Comparison of ENCODE assay signal across 22 mouse cellular contexts in the genomic region with DNA sequence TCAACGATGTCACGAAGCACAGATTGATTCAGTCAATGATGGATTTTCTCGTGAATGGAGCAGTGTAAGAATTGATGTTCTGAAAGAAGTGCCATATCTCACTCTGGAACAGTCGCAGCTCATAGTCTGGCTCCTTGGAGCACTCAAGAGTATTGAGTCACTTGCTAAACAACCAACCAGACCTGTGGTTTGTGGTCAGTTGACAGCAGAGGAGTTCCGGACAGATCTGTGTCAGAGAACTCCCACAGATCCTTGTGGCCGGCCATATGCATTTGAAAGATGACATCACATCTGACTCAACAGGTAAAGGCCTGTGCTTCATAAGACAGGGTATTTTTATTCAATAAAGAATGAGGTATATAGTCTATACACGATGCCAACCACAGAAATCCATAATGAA. TPM values are rescaled to one million over a fixed set of nuclear protein-coding genes. Genes with fewer than 3 reads are reported as not detected.
A peak's percentile ranks its signal among the peaks of the same experiment; 100 is the strongest.
DNase-seq lines count a peak whose midpoint lies in the region; ATAC-seq and TF ChIP-seq lines count a peak whose summit lies in the region.
"Had no signal": no experiment of that assay in that cellular context is flagged by ENCODE, and none has a peak within 500 bp of the region (broad histone marks: within the 10 kb centered on the region; RNA-seq: fewer than 3 reads in every experiment).

No protein-coding gene starts in this region.

- no peaks in the 10 kb centered on the region for H3K27me3 ChIP-seq in myocyte (ENCODE audit: control insufficient read depth, insufficient read depth, insufficient read length)
- H3K27me3 ChIP-seq in kidney, embryonic 14.5 days (ENCODE audit: control insufficient read depth, insufficient read depth, low read length): no peaks in the 10 kb centered on the region
- H3K27me3 ChIP-seq in hindbrain, embryonic 12.5 days: no peaks in the 10 kb centered on the region
- H3K27me3 ChIP-seq: embryonic facial prominence, embryonic 13.5 days; forebrain, embryonic 12.5 days; intestine, embryonic 15.5 days had no signal

- no peaks in the 10 kb centered on the region for H3K9me3 ChIP-seq in kidney, embryonic 14.5 days (ENCODE audit: control insufficient read depth, low read length)
- H3K9me3 ChIP-seq in hindbrain, embryonic 12.5 days (replicated peaks): no peaks in the 10 kb centered on the region
- H3K9me3 ChIP-seq: embryonic facial prominence, embryonic 13.5 days; forebrain, embryonic 12.5 days; G1E; intestine, embryonic 15.5 days had no signal

- peak overlapping the region; percentile 6 for H3K4me2 ChIP-seq in myocyte (ENCODE audit: low read depth)
- no peak overlapping the region for H3K4me2 ChIP-seq in kidney, embryonic 14.5 days (replicated peaks; ENCODE audit: low read depth, low read length)
- H3K4me2 ChIP-seq in hindbrain, embryonic 12.5 days (replicated peaks): no peak overlapping the region
- H3K4me2 ChIP-seq: embryonic facial prominence, embryonic 13.5 days; forebrain, embryonic 12.5 days; intestine, embryonic 15.5 days had no signal

- H3K4me3 ChIP-seq in myocyte: no peak overlapping the region
- no peak overlapping the region for H3K4me3 ChIP-seq in kidney, embryonic 14.5 days (ENCODE audit: low read length)
- no peak overlapping the region for H3K4me3 ChIP-seq in hindbrain, embryonic 12.5 days
- H3K4me3 ChIP-seq: embryonic facial prominence, embryonic 13.5 days; forebrain, embryonic 12.5 days; intestine, embryonic 15.5 days had no signal

- no peak overlapping the region for H3ac ChIP-seq in myocyte (ENCODE audit: control insufficient read depth, insufficient read length)

- no peak for TF ChIP-seq POLR2A in myocyte (IDR thresholded peaks at IDR 0.05; ENCODE audit: insufficient read length, low read depth)

- H3K9ac ChIP-seq in kidney, embryonic 14.5 days (ENCODE audit: low read depth, low read length): no peak overlapping the region
- H3K9ac ChIP-seq in hindbrain, embryonic 12.5 days: no peak overlapping the region
- H3K9ac ChIP-seq: embryonic facial prominence, embryonic 13.5 days; forebrain, embryonic 12.5 days; intestine, embryonic 15.5 days had no signal

- DNase-seq in 3T3-L1 (ENCODE audit: low read depth, low spot score): peak; percentile 43
- peak; percentile 28 for DNase-seq in CD4-positive helper T cell, adult 2 months (ENCODE audit: low read depth, low spot score)
- DNase-seq in induced T-regulatory cell, adult 2 months (ENCODE audit: low read depth): peak; percentile 25
- DNase-seq: adrenal gland, postnatal 10 days; cerebellum, adult 11-12 months; cerebellum, adult 9-10 months; cerebellum, postnatal 25 days; gastrocnemius, postnatal 10 days; heart, postnatal 10 days; kidney, adult 18-20 months had no signal

- 90% methylated on average over 7 of the region's 7 CpGs for WGBS in kidney, embryonic 14.5 days
- 92% methylated on average over 7 of the region's 7 CpGs for WGBS in hindbrain, embryonic 12.5 days

- no peaks in the 10 kb centered on the region for H3K36me3 ChIP-seq in myocyte (ENCODE audit: control insufficient read depth, insufficient read depth)
- H3K36me3 ChIP-seq in kidney, embryonic 14.5 days (ENCODE audit: control insufficient read depth, insufficient read depth, low read length): 0 out of 2 replicates have a peak, but pooled peaks cover 5% of the 10 kb centered on the region
- H3K36me3 ChIP-seq in hindbrain, embryonic 12.5 days: no peaks in the 10 kb centered on the region
- H3K36me3 ChIP-seq: forebrain, embryonic 12.5 days; intestine, embryonic 15.5 days had no signal

- no peak for ATAC-seq in kidney, embryonic 14.5 days (ENCODE audit: low FRiP score, low TSS enrichment)
- ATAC-seq in hindbrain, embryonic 12.5 days (ENCODE audit: low FRiP score): no peak
- no peak for ATAC-seq in inflammation-experienced regulatory T-cells, adult 6 months
- ATAC-seq: forebrain, embryonic 16.5 days; hindbrain, embryonic 16.5 days; intestine, embryonic 15.5 days had no signal

- no peaks in the 10 kb centered on the region for H3K79me2 ChIP-seq in myocyte (ENCODE audit: control insufficient read depth, insufficient read depth)

- no peak overlapping the region for H3K27ac ChIP-seq in kidney, embryonic 14.5 days (ENCODE audit: low read depth, low read length)
- no peak overlapping the region for H3K27ac ChIP-seq in hindbrain, embryonic 12.5 days
- H3K27ac ChIP-seq: embryonic facial prominence, embryonic 13.5 days; forebrain, embryonic 12.5 days; intestine, embryonic 15.5 days had no signal

- H3K4me1 ChIP-seq in kidney, embryonic 14.5 days (ENCODE audit: control insufficient read depth, insufficient read depth, low read length): no peaks in the 10 kb centered on the region
- no peaks in the 10 kb centered on the region for H3K4me1 ChIP-seq in hindbrain, embryonic 12.5 days
- H3K4me1 ChIP-seq: embryonic facial prominence, embryonic 13.5 days; forebrain, embryonic 12.5 days; intestine, embryonic 15.5 days had no signal

TF ChIP-seq in myocyte, 11 proteins besides CTCF, POLR2A, EP300 and RAD21:
- no peak for TF ChIP-seq POLR2AphosphoS2 (IDR thresholded peaks at IDR 0.05; ENCODE audit: insufficient read length, low read depth)
- no peak for TF ChIP-seq CEBPB (IDR thresholded peaks at IDR 0.05; ENCODE audit: insufficient read depth, poor library complexity, severe bottlenecking)
- TF ChIP-seq MYOG (IDR thresholded peaks at IDR 0.05; ENCODE audit: control insufficient read depth in 1 of 3, insufficient read depth in 1 of 3, insufficient read length in 2 of 3, low read depth in 2 of 3): no peak
- TF ChIP-seq TCF12 (IDR thresholded peaks at IDR 0.05; ENCODE audit: insufficient read depth, poor library complexity, severe bottlenecking): no peak
- no peak for TF ChIP-seq MYOD1 (IDR thresholded peaks at IDR 0.05; ENCODE audit: control insufficient read depth in 1 of 3, insufficient read length in 2 of 3, low read depth in 2 of 3)
- TF ChIP-seq REST (IDR thresholded peaks at IDR 0.05; ENCODE audit: insufficient read depth, insufficient read length): no peak
- TF ChIP-seq USF1 (IDR thresholded peaks at IDR 0.05; ENCODE audit: low read depth): no peak
- no peak for TF ChIP-seq E2F4 (IDR thresholded peaks at IDR 0.05; ENCODE audit: insufficient read depth)
TF ChIP-seq in myocyte: peak in this region for 0.

RNA-seq across cellular contexts. Expression of a gene that starts 11.1 kb away (rescaled TPM):
- 29.8 TPM for polyA plus RNA-seq in myocyte (2012; fragmentation: generic; extraction: Trizol)
- 49.9 and 56.9 TPM in 2 replicates for polyA plus RNA-seq in kidney, embryonic 14.5 days (2014; fragmentation: Nextera tagmentation; extraction: Ambion mirVana)
- polyA plus RNA-seq in hindbrain, embryonic 12.5 days (2016; fragmentation: Nextera tagmentation; extraction: Ambion mirVana): 71.0 and 74.0 TPM in 2 replicates
- 10 to 100 TPM; 82.8 to 87.7 (median 84.4) TPM for polyA plus RNA-seq in inflammation-experienced regulatory T-cells, adult 6 months (2017; shearing (Covaris generic))

RNA-seq across cellular contexts. Expression of a gene that starts 13.3 kb away (rescaled TPM):
- polyA plus RNA-seq in myocyte (2012; fragmentation: generic; extraction: Trizol): not detected
- not detected in 2 replicates for polyA plus RNA-seq in kidney, embryonic 14.5 days (2014; fragmentation: Nextera tagmentation; extraction: Ambion mirVana)
- polyA plus RNA-seq in hindbrain, embryonic 12.5 days (2016; fragmentation: Nextera tagmentation; extraction: Ambion mirVana): not detected in 2 replicates
- polyA plus RNA-seq in inflammation-experienced regulatory T-cells, adult 6 months (2017; shearing (Covaris generic)): not detected
- polyA plus RNA-seq: embryonic facial prominence, embryonic 13.5 days; forebrain, embryonic 12.5 days; forebrain, embryonic 16.5 days; frontal cortex, adult 2 months; G1E; heart, embryonic 14.5 days; intestine, embryonic 15.5 days had no signal
